Mouse (Mus musculus): ENCODE measurements around the gene Asb2. TPM values are rescaled to one million over a fixed set of nuclear protein-coding genes. Genes with fewer than 3 reads are reported as not detected.

Gene Asb2
- 10 to 100 TPM in 1 of 2 experiments, 1 to 10 TPM in 1; 7.6 to 24.2 TPM for total RNA-seq (2023)

GRCm38 (mm10) chr12:103355746-103356414 is at the start of gene Asb2:
Gene Asb2 (minus strand): TSS chr12:103356001.

DNA sequence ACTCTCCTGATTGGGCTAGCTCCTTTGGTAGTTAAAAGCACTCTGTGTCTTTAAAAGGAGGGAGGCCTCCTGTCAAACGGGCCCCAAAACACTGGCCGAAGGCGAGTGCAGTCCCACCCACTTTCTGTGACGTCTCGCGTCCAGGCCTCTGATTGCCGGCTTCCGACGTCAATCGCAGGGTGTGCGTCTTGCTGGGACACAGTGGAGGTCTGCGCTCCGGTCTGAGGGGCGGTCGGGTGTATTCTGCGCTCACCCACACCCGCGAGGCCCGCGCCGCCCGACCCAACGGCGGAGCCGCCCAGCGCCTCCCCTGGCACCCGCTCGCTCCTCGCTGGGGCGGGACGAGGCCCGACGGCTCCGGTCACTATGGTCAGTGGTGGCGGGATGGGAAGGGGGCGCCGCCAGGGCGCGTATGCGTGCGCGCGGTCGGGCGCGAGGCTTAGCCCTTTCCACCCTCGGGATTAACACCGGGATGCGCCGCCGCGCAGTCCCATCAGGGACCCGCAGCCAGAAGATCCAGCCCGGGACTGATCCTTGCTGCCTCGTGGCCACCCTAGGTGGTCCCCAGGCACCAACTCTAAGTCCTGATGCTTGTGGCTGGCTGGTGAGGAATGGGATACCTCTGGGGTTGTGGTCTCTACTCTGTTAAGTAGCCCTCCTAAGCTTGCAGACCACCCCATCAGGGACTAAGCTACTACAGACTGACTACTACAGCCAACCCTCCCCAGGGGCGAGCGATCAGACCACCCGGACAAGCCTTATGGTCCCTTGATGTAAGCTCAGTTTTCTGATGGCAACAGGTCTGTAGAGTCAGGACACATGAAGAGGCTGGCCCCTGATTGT is 32.9 kb upstream of the Asb2 start, which contains the start of gene Otub2:
TSS of gene Otub2 (plus strand) at position 178 of the 843 bp plus-strand sequence.

DNA sequence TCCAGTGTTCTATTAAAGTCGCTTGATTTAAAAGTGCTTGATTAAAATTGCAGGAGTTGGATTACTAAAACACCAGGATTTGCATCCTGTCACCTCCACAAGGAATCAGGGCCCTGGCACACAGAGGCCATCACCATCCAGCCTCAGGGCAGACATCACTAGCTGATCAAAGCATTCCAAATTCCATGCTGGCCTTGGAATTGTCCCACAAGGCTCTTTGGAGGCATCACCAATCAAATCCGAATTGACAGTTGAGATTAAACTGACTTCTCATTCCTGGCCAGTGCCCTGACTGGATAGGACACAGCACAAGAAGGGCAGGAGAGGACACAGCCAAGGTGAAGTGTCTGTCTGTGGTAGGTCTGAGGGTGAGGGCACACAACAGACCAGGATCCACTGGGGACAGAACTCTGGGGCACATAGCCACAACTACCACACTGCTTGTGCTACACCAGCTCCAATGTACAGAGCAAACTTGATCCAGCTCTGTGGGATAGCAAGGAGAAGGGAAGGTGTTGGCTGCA is 45.0 kb downstream of the Asb2 start, which contains the start of gene Fam181a:
TSS of gene Fam181a (plus strand) at position 232 of the 524 bp plus-strand sequence.

Other genes starting within 250 kb of the Asb2 start
- gene Prima1, start 113.9 kb downstream of the Asb2 start, total RNA-seq (2023): not detected
- not detected for gene Fam181a, start 45.0 kb downstream of the Asb2 start, total RNA-seq (2023)
- 1 to 10 TPM; 1.7 to 2.1 TPM for gene Otub2, start 32.7 kb upstream of the Asb2 start, total RNA-seq (2023)
- gene 9330161L09Rik, start 51.8 kb upstream of the Asb2 start, total RNA-seq (2023): 10 to 100 TPM; 10.1 to 17.3 TPM
- 100 to 1,000 TPM; 210 to 220 TPM for gene Ddx24, start 69.8 kb upstream of the Asb2 start, total RNA-seq (2023)
- gene Ifi27, start 78.2 kb upstream of the Asb2 start, total RNA-seq (2023): 100 to 1,000 TPM; 181 to 182 TPM
- 100 to 1,000 TPM; 221 to 302 TPM for gene Ifi27l2a, start 87.7 kb upstream of the Asb2 start, total RNA-seq (2023)
- gene Ifi27l2b, start 101.2 kb upstream of the Asb2 start, total RNA-seq (2023): not detected
- gene Ppp4r4, start 176.3 kb upstream of the Asb2 start, total RNA-seq (2023): under 1 TPM in 1 of 2 experiments, not detected in 1; 0.32 TPM